Mouse (Mus musculus) neural tube, embryonic 13.5 days (tissue): Measurements from ENCODE around the gene Meis1. TPM values are rescaled to one million over a fixed set of nuclear protein-coding genes. Genes with fewer than 3 reads are reported as not detected.

Experiments
- ATAC-seq: fragments of 200-750 bp; cut with Nextera tagmentation; 2 replicates; pipeline ENCODE4 v1.8.0; 2017; ENCODE audit warnings: low read depth, mild to moderate bottlenecking, moderate TSS enrichment, moderate library complexity
- H3K27ac ChIP-seq: fragments of 300-500 bp; sonication (generic); replicated peaks from 2 replicates; pipeline ENCODE4 v1.5.1; 2015; ENCODE audit warnings: moderate library complexity, mild to moderate bottlenecking, inconsistent platforms
- H3K27me3 ChIP-seq: fragments of 300-500 bp; sonication (generic); 2 replicates; pipeline ENCODE4 v1.6.1; 2015; ENCODE audit warnings: mild to moderate bottlenecking, inconsistent platforms
- H3K36me3 ChIP-seq: fragments of 300-500 bp; sonication (generic); 2 replicates; pipeline ENCODE4 v1.6.1; 2015; ENCODE audit warnings: mild to moderate bottlenecking, inconsistent platforms
- H3K4me1 ChIP-seq: fragments of 300-500 bp; sonication (generic); replicated peaks from 2 replicates; pipeline ENCODE4 v1.6.1; 2015; ENCODE audit warnings: inconsistent platforms
- H3K4me2 ChIP-seq: fragments of 300-500 bp; sonication (generic); 2 replicates; pipeline ENCODE4 v1.6.1; 2015; ENCODE audit warnings: inconsistent platforms, mild to moderate bottlenecking, moderate library complexity
- H3K4me3 ChIP-seq: fragments of 300-500 bp; sonication (generic); 2 replicates; pipeline ENCODE4 v1.5.1; 2015; ENCODE audit warnings: mild to moderate bottlenecking, inconsistent platforms
- H3K9ac ChIP-seq: fragments of 300-500 bp; sonication (generic); 2 replicates; pipeline ENCODE4 v1.6.1; 2015; ENCODE audit warnings: moderate library complexity, mild to moderate bottlenecking, inconsistent platforms
- H3K9me3 ChIP-seq: fragments of 300-500 bp; sonication (generic); 2 replicates; pipeline ENCODE4 v1.6.1; 2016; ENCODE audit warnings: inconsistent platforms
- WGBS: fragments of 180-500 bp; shearing (Covaris S2); methylation state at CpG from one replicate; pipeline ENCODE4 v1.1.7; 2015; 5-methylcytosine and 5-hydroxymethylcytosine counted together
- polyA plus RNA-seq: library from polyadenylated mRNA; unstranded; fragments of >200 nt; fragmentation: Nextera tagmentation; extraction: Ambion mirVana; gene quantifications from 2 replicates; pipeline ENCODE4 v1.2.1, GENCODE M21; 2015

Gene Meis1
- polyA plus RNA-seq, 1 experiment from 2014 or later = 159 TPM

DNA sequence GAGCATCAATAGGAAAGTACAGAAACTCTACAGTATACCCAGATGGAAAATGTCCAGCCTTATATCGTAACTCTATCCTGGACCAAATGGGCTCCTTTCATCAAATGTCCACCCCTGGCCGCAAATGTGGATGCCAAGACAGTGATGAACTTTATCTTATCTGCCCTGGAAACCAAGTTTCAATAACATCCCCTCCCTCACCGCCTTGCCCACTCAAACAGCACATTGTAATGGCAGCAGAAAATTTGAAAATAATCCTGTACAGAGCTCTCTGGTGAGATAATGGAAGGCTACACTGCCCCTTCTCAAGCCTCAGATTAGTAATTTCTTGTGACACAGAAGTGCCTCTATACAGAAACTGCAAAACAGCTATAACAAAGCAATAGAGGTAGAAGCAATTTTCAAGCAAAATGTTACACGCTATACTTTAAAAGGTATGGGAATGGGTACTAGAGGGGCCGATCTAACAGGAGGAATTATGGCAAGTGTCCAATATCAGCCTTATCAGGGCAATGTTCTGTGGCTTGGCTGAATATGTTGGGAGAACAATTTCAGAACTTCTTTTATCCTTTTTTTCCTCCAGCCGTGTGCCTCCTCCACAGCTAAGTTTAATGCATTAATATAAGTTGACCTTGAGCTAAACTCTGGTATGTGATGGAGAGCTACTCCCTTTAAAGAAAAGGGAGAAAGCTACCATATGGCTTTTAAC, 106.3 kb downstream of the Meis1 start:
- H3K36me3 ChIP-seq = no peaks in the 10 kb centered on the region
- no peak overlapping the region for H3K4me2 ChIP-seq
- H3K27me3 ChIP-seq = no peaks in the 10 kb centered on the region
- peaks cover 66% of the 10 kb centered on the region for H3K4me1 ChIP-seq
- no peak overlapping the region for H3K4me3 ChIP-seq
- 42% methylated on average over 6 of the region's 6 CpGs for WGBS
- H3K27ac ChIP-seq = peak overlapping the region; percentile 59; the same call in 1 of the 2 replicates
- ATAC-seq = no peak
- H3K9ac ChIP-seq = no peak overlapping the region
- H3K9me3 ChIP-seq = no peaks in the 10 kb centered on the region

DNA sequence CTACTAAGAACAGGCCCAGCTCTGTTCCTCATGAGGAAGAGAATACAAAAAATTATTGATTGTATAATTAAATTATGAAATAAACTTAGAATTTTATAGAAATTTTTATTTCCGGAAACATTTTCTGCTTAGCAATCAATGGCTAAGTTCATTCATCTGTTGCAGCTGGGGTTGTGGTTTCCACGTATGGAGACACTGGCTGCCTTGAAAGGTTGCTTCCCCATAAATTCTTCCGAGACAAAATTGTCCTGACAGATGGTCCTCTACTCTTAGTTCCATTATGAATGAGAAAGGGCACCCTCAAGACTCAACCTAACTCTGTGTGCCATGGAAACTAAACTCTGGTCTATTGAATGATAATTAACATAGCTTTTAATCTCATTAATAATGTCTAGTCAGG, 111.9 kb downstream of the Meis1 start:
- H3K9me3 ChIP-seq = no peaks in the 10 kb centered on the region
- H3K4me1 ChIP-seq = peaks cover 23% of the 10 kb centered on the region
- 35% methylated on average over 3 of the region's 3 CpGs for WGBS
- peaks cover 10% of the 10 kb centered on the region for H3K36me3 ChIP-seq
- H3K27me3 ChIP-seq = no peaks in the 10 kb centered on the region
- no peak overlapping the region for H3K4me2 ChIP-seq
- H3K4me3 ChIP-seq = no peak overlapping the region
- no peak overlapping the region for H3K27ac ChIP-seq
- ATAC-seq = no peak
- H3K9ac ChIP-seq = no peak overlapping the region

DNA sequence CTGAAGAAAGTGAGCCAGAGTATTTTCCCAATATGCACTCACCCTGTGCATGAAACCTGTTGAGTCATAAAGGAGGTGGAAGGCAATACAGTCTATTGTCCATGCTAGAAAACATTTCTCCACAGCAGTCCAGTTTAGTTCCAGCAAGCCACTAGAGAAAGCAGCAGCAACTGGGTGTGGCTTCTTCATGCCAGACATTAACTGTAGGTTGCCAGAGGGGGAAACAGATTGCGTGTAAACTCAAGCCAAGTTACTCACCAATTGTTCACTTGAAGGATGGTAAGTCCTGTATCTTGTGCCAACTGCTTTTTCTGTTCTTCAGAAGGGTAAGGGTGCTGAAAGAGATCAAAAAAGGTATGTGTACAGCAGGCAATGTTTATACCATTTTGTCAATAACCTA, 113.4 kb downstream of the Meis1 start:
- no peak overlapping the region for H3K4me3 ChIP-seq
- peaks cover 10% of the 10 kb centered on the region for H3K36me3 ChIP-seq
- ATAC-seq = no peak
- no peaks in the 10 kb centered on the region for H3K9me3 ChIP-seq
- no peak overlapping the region for H3K27ac ChIP-seq
- no peak overlapping the region for H3K9ac ChIP-seq
- no peaks in the 10 kb centered on the region for H3K27me3 ChIP-seq
- peaks cover 12% of the 10 kb centered on the region; the same call in 1 of the 2 replicates for H3K4me1 ChIP-seq
- WGBS = 71% methylated on average over 1 of the region's 1 CpGs
- no peak overlapping the region for H3K4me2 ChIP-seq

DNA sequence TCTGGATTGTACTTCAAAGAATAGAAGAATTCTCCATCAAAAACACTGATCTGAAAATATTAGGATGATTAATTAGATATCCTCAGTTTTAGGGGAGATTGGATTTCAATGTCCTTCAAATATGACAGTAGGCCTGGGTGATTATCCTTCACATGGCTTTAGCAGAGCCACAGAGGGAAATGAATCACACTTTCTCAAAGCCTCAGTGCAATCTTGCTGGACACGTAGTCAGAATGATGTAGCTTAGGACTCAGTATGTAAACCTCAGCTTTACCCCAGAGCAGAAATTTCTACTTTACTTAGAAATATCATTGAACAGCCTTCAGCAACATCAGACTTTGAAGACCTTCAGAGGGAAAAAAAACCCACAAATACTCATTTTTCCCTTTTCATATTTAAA, 113.9 kb downstream of the Meis1 start:
- no peak overlapping the region for H3K4me2 ChIP-seq
- no peak overlapping the region for H3K27ac ChIP-seq
- peaks cover 15% of the 10 kb centered on the region; the same call in 1 of the 2 replicates for H3K4me1 ChIP-seq
- ATAC-seq = no peak
- 93% methylated on average over 1 of the region's 1 CpGs for WGBS
- H3K9me3 ChIP-seq = no peaks in the 10 kb centered on the region
- no peaks in the 10 kb centered on the region for H3K27me3 ChIP-seq
- H3K36me3 ChIP-seq = peaks cover 10% of the 10 kb centered on the region
- no peak overlapping the region for H3K4me3 ChIP-seq
- no peak overlapping the region for H3K9ac ChIP-seq

DNA sequence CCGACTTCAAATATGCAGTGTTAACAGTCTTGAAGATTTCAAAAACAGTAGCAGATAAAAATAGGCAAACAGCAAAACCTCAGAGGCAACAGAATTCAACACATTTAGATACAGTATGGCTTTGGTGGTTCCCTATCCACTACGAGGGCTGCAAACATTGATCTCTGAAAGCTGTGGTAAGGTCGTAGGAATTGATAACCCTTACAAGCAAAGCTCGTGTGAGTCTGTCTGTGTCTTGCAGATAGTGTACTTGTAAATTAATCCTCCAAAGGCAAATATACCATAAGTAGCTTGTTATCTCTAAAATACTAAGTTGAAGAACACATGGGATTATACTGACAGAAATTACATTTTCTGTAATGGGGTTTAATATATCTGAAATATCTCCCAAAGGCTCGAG, 114.5 kb downstream of the Meis1 start:
- 87% methylated on average over 5 of the region's 5 CpGs for WGBS
- no peaks in the 10 kb centered on the region for H3K9me3 ChIP-seq
- H3K4me3 ChIP-seq = no peak overlapping the region
- no peak overlapping the region for H3K27ac ChIP-seq
- H3K4me1 ChIP-seq = peaks cover 19% of the 10 kb centered on the region; the same call in 1 of the 2 replicates
- peaks cover 10% of the 10 kb centered on the region for H3K36me3 ChIP-seq
- no peak overlapping the region for H3K4me2 ChIP-seq
- H3K9ac ChIP-seq = no peak overlapping the region
- H3K27me3 ChIP-seq = no peaks in the 10 kb centered on the region
- ATAC-seq = no peak

DNA sequence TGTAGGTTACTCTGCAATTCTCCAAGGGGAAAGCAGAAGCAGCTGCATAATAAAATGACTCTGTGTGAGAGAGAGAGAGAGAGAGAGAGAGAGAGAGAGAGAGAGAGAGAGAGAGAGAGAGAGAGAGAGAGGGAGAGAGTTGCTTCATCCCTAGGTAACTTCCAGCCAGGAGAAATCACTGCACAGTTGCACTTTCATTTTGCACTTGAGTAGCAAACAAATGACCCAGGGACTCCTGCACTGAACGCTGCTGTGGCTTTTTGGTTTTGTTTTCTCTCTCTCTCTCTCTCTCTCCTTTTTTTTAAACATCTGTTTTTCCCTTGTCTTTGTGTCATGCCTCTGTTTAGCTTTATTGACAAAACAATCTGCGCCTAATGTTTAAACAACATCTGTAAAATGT, 118.3 kb downstream of the Meis1 start:
- no peaks in the 10 kb centered on the region for H3K27me3 ChIP-seq
- H3K27ac ChIP-seq = no peak overlapping the region
- WGBS = 56% methylated on average over 2 of the region's 2 CpGs
- no peak for ATAC-seq
- no peak overlapping the region for H3K9ac ChIP-seq
- peaks cover 29% of the 10 kb centered on the region for H3K4me1 ChIP-seq
- peaks cover 9% of the 10 kb centered on the region for H3K36me3 ChIP-seq
- no peaks in the 10 kb centered on the region for H3K9me3 ChIP-seq
- no peak overlapping the region for H3K4me3 ChIP-seq
- H3K4me2 ChIP-seq = no peak overlapping the region

DNA sequence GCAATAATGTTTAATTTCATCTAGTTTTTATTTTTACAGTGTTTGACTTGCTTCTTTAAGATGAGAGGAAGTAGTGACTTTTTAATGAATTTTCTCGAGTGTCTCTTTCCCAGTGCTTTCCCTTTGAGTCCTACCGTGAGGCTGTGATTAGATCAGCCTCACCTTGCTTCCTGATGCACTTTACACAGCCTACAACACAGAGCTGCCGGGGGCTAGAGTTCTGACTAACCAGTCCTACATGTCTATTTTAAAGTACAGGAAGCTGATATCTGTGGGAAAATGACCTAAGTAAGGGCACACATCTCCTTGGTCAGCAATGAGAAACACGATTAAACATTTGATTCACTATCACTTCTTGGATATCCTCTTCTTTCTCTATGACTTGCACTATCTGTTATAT, 119.9 kb downstream of the Meis1 start:
- H3K27ac ChIP-seq = no peak overlapping the region
- H3K9ac ChIP-seq = no peak overlapping the region
- peaks cover 3% of the 10 kb centered on the region for H3K36me3 ChIP-seq
- peaks cover 27% of the 10 kb centered on the region for H3K4me1 ChIP-seq
- no peaks in the 10 kb centered on the region for H3K9me3 ChIP-seq
- ATAC-seq = no peak
- no peak overlapping the region for H3K4me3 ChIP-seq
- no peak overlapping the region for H3K4me2 ChIP-seq
- no peaks in the 10 kb centered on the region for H3K27me3 ChIP-seq
- 68% methylated on average over 4 of the region's 4 CpGs for WGBS

DNA sequence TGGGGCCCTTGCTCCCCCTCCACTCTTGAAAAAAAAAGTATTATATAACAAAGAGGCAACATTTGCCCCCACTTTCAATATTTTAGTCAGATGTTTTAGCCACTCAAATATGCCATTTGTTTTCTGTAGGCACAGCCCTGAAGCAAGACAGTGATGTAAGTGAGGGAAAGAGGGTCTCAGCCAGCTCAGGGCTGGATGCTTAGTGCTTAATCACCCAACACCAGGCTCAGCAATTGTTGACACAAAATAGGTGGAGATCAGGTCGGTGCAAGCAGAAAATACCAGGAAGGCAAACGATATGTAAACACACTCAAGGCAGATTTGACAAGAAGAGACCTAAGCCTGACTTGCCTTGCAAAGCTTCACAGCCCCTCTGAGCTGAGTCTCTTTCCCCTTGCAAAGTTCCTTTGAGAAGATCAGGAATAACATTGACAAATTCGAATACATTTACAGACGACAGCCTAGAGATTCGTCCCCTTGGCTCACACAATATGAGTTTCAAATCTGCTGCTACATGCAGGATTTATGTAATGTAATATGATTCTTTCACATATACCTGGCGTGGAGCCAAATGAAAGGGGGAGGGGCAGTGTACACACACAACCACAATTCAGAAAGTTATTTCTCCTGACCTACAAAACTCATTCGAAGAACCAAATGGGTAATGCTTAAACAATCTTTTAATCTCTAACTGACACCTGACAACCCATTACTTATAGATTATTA, 120.7 kb downstream of the Meis1 start:
- H3K9me3 ChIP-seq = no peaks in the 10 kb centered on the region
- no peaks in the 10 kb centered on the region; the same call in 1 of the 2 replicates for H3K36me3 ChIP-seq
- no peak overlapping the region for H3K4me3 ChIP-seq
- 51% methylated on average over 7 of the region's 7 CpGs for WGBS
- H3K4me1 ChIP-seq = peaks cover 27% of the 10 kb centered on the region
- ATAC-seq = no peak
- H3K27me3 ChIP-seq = no peaks in the 10 kb centered on the region
- no peak overlapping the region for H3K9ac ChIP-seq
- no peak overlapping the region for H3K4me2 ChIP-seq
- peak overlapping the region; percentile 15; the same call in 1 of the 2 replicates for H3K27ac ChIP-seq

DNA sequence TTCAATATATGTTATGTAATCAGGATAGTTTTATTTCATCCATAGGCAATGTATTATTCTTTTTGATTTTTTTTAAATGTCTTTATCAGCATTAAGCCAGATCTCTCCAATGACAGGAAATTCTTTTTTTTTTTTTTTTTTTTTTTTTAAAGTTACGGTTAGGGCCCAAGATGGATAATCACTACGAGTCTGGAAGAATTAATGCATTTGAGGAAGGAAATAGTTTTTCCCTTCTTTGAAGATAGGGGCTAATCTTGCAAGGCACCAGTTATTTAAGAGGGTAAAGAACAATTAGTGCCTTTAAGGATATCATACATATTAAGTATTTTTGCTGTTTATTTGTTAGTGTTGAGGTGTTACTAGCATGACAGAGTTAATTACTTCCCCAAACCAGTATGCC, 121.5 kb downstream of the Meis1 start:
- no peak overlapping the region for H3K27ac ChIP-seq
- H3K27me3 ChIP-seq = no peaks in the 10 kb centered on the region
- H3K4me1 ChIP-seq = peaks cover 27% of the 10 kb centered on the region
- H3K4me2 ChIP-seq = no peak overlapping the region
- H3K36me3 ChIP-seq = no peaks in the 10 kb centered on the region; the same call in 1 of the 2 replicates
- H3K9me3 ChIP-seq = no peaks in the 10 kb centered on the region
- H3K9ac ChIP-seq = no peak overlapping the region
- H3K4me3 ChIP-seq = no peak overlapping the region
- 76% methylated on average over 2 of the region's 2 CpGs for WGBS
- ATAC-seq = no peak

DNA sequence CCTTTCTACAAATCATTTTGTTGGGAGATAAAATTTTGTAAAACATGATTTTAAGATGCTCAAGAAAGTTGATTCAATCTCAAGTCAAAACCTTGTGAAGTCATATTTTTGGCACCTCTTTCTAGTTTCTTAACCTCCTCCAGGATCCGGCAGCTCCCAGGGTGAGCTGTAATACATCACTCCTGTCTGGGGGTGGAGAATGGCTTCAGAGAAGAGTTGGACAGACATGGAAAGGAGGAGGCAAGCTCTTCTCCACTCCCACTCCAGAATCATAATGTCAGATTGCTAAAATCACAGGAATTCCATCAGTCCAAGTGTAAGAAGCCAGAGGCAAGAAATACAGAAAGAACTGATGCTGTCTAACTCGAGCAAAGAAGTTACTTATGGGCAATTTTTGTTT, 126.3 kb downstream of the Meis1 start:
- no peaks in the 10 kb centered on the region; the same call in 1 of the 2 replicates for H3K36me3 ChIP-seq
- no peak overlapping the region for H3K4me2 ChIP-seq
- H3K9me3 ChIP-seq = no peaks in the 10 kb centered on the region
- ATAC-seq = no peak
- 39% methylated on average over 2 of the region's 2 CpGs for WGBS
- no peak overlapping the region for H3K9ac ChIP-seq
- no peak overlapping the region for H3K4me3 ChIP-seq
- peaks cover 19% of the 10 kb centered on the region for H3K4me1 ChIP-seq
- H3K27me3 ChIP-seq = no peaks in the 10 kb centered on the region
- no peak overlapping the region for H3K27ac ChIP-seq

DNA sequence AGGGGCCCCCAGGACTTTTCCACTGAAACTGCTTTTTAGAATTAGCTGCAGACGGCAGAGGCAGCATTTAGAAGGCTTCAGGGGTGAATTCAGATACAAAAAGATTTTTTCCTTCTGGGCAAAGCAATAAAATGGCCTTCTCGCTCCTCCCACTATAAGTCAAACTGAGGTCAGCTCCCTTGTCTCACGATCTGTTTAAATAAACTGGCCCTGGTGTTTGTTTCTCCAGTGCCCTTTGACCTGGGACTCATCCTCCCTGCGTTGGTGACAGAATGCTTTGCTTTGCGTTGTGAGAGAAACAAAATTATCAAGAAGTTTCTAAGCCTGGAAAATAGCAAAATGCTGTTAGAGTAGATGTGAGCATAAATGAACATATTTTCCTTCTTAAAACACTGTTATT, 129.6 kb downstream of the Meis1 start:
- no peak overlapping the region for H3K4me2 ChIP-seq
- H3K9me3 ChIP-seq = no peaks in the 10 kb centered on the region
- no peak overlapping the region for H3K4me3 ChIP-seq
- 6% methylated on average over 5 of the region's 5 CpGs for WGBS
- no peaks in the 10 kb centered on the region for H3K27me3 ChIP-seq
- peaks cover 46% of the 10 kb centered on the region for H3K4me1 ChIP-seq
- H3K9ac ChIP-seq = no peak overlapping the region
- H3K36me3 ChIP-seq = peaks cover 2% of the 10 kb centered on the region; the same call in 1 of the 2 replicates
- ATAC-seq = no peak
- 0 out of 2 replicates have a peak overlapping the region, but pooled peaks have one; percentile 6 for H3K27ac ChIP-seq

DNA sequence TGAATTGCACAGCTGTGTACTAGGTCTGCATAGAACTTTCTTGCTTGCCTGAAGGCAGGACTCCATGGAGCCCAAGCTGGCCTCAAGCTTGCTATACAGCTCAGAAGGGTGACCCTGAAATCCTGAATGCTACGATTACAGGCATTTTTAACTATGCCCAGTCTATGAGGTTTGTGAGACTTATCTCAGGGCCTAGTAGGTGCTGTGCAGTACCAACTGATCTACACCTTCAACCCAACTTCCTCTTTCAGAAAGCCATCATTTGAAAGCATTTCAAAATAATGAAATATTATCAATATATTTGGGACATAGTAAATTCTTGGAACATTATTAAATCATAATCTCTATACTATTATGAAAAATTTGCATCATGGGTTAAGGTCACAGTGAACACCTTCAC, 130.1 kb downstream of the Meis1 start:
- Histone ChIP-seq H3K4me3 (no peak overlapping the region), H3K36me3 (peaks cover 6% of the 10 kb centered on the region; the same call in 1 of the 2 replicates), H3K9ac (no peak overlapping the region), H3K27ac (no peak overlapping the region), H3K4me1 (peaks cover 51% of the 10 kb centered on the region), H3K4me2 (no peak overlapping the region), H3K27me3 (no peaks in the 10 kb centered on the region), H3K9me3 (no peaks in the 10 kb centered on the region)
- WGBS = 33% methylated on average over 1 of the region's 1 CpGs
- ATAC-seq = no peak
